Mouse (Mus musculus): ENCODE measurements around the gene Urm1. TPM values are rescaled to one million over a fixed set of nuclear protein-coding genes. Genes with fewer than 3 reads are reported as not detected.
"Not testable (repeated sequence)": the region's sequence is repeated elsewhere in the genome, so short reads cannot be mapped to it uniquely, and the experiment has no call there.

The Urm1 gene
- total and polyA plus RNA-seq, 2 experiments from 2014 or later: 30.7 to 66.9 TPM

DNA sequence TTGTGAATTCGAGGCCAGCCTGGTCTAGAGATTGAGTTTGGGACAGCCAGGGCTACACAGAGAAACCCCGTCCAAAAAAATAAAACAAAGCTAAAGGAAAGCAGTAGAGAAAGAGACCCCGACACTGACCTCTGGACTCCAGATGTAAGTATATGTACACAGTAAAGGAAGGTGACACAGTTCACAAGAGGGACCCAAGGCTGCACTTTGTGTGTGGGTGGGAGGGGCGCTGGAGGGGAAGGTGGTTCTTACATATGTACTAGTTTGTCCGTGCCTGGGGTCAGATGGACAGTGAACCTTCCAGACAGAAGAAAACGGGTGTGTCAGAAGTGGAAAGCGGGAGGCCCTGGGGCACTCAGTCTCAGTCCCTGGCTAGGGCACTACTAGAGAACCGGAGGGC lies 59.3 kb downstream of the Urm1 start:
- Histone ChIP-seq H3K27me3 (ENCODE audit: insufficient read depth, low read length) (no peaks in the 10 kb centered on the region), H3K9ac (replicated peaks; ENCODE audit: low read length, poor library complexity, severe bottlenecking) (no peak overlapping the region), H3K4me3 (ENCODE audit: low read depth, low read length) (no peak overlapping the region), H3K36me3 (ENCODE audit: insufficient read depth, low read length) (peaks cover 10% of the 10 kb centered on the region), H3K4me2 (ENCODE audit: low read depth, low read length, poor library complexity, severe bottlenecking) (no peak overlapping the region), H3K27ac (ENCODE audit: low read depth, low read length) (no peak overlapping the region), H3K9me3 (ENCODE audit: low read length) (no peaks in the 10 kb centered on the region), H3K4me1 (ENCODE audit: insufficient read depth, low read length) (no peaks in the 10 kb centered on the region)
- TF ChIP-seq CTCF (IDR thresholded peaks at IDR 0.05): no peak
- DNase-seq (ENCODE audit: low spot score) (no peak), ATAC-seq (ENCODE audit: low FRiP score) (no peak)
- WGBS: 88% methylated on average over 8 of the region's 8 CpGs

- Histone ChIP-seq H3K4me3 (ENCODE audit: low read depth, low read length) (no peak overlapping the region), H3K27ac (ENCODE audit: low read depth, low read length) (no peak overlapping the region), H3K4me2 (ENCODE audit: low read depth, low read length, poor library complexity, severe bottlenecking) (no peak overlapping the region), H3K9me3 (ENCODE audit: low read length) (no peaks in the 10 kb centered on the region), H3K9ac (replicated peaks; ENCODE audit: low read length, poor library complexity, severe bottlenecking) (no peak overlapping the region), H3K27me3 (ENCODE audit: insufficient read depth, low read length) (no peaks in the 10 kb centered on the region), H3K36me3 (ENCODE audit: insufficient read depth, low read length) (peaks cover 10% of the 10 kb centered on the region), H3K4me1 (ENCODE audit: insufficient read depth, low read length) (no peaks in the 10 kb centered on the region)
- no peak for TF ChIP-seq CTCF (IDR thresholded peaks at IDR 0.05)
- ATAC-seq (ENCODE audit: low FRiP score) (no peak), DNase-seq (ENCODE audit: low spot score) (no peak)
- WGBS: 85% methylated on average over 17 of the region's 17 CpGs
Measured at GRCm38 (mm10) chr2:29879964-29880830, 60.3 kb downstream of the Urm1 start.

GRCm38 (mm10) chr2:29886659-29887292 lies 66.9 kb downstream of the Urm1 start:
- ATAC-seq (ENCODE audit: low FRiP score); H3K4me2 ChIP-seq (ENCODE audit: low read depth, low read length, poor library complexity, severe bottlenecking); DNase-seq (ENCODE audit: low spot score); H3K4me1 ChIP-seq (ENCODE audit: insufficient read depth, low read length); H3K27ac ChIP-seq (ENCODE audit: low read depth, low read length); H3K27me3 ChIP-seq (ENCODE audit: insufficient read depth, low read length); H3K9ac ChIP-seq (replicated peaks; ENCODE audit: low read length, poor library complexity, severe bottlenecking); H3K9me3 ChIP-seq (ENCODE audit: low read length); H3K36me3 ChIP-seq (ENCODE audit: insufficient read depth, low read length); H3K4me3 ChIP-seq (ENCODE audit: low read depth, low read length): not testable (repeated sequence)
- 83% methylated on average over 9 of the region's 9 CpGs for WGBS

DNA sequence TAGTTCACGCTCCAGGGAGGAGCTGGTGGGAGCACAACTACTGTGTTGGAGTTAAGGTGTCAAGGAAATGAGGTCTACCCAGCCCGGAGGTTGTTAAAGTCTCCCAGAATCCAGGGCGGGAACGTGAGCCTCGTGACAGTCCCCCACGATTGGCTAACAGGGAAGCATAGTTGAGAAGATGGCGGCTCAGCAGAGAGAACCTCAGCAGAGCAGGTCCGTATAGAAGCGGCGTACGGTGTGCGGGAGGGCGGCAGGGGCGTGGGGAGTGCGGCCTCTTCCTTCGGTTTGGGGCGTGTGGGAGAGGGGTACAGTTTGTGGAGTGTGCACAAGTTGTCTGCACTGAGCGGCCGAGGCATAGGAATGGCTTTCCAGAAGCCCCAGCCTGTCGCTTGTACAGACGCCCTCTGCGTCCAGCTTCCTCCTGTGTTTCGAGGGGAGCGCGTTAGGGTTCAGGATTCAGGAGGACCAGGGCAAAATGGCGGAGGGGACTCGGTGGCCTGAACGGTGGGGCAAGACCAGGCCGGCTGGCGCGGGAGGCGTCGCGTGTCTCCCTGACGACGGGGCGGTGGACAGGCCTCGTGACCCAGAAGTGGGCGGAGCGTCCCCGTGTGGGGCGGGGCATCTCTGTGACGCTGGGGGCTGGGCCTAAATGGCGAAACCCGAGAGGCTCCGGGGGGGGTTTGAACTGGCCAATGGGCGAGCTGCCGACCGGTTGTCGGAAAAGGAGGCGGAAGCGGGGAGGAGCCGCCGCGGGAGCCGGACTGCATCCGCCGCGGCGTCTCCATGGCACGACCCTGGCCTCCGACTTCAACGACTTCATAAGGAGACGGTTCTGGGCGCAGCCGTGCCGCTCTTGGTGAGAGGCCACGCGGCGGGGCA lies 69.4 kb downstream of the Urm1 start, which contains the start of gene Odf2:
Gene Odf2 (plus strand): TSS at position 156 of the 879 bp plus-strand sequence.
- H3K36me3 ChIP-seq (ENCODE audit: insufficient read depth, low read length): peaks cover 19% of the 10 kb centered on the region
- peak within 1 kb of the TSS; percentile 91 for H3K27ac ChIP-seq (ENCODE audit: low read depth, low read length)
- ATAC-seq (ENCODE audit: low FRiP score): peak; percentile 92
- no peak; the same call in 1 of the 2 replicates for TF ChIP-seq CTCF (IDR thresholded peaks at IDR 0.05)
- peak within 1 kb of the TSS; percentile 99 for H3K4me3 ChIP-seq (ENCODE audit: low read depth, low read length)
- peaks cover 5% of the 10 kb centered on the region; the same call in 1 of the 2 replicates for H3K4me1 ChIP-seq (ENCODE audit: insufficient read depth, low read length)
- WGBS: 1% methylated on average over 54 of the region's 70 CpGs
- H3K9ac ChIP-seq (replicated peaks; ENCODE audit: low read length, poor library complexity, severe bottlenecking): peak within 1 kb of the TSS; percentile 98
- no peaks in the 10 kb centered on the region for H3K27me3 ChIP-seq (ENCODE audit: insufficient read depth, low read length)
- peak within 1 kb of the TSS; percentile 84 for H3K4me2 ChIP-seq (ENCODE audit: low read depth, low read length, poor library complexity, severe bottlenecking)
- H3K9me3 ChIP-seq (ENCODE audit: low read length): no peaks in the 10 kb centered on the region
- peak; percentile 99 for DNase-seq (ENCODE audit: low spot score)

- Histone ChIP-seq H3K4me2 (ENCODE audit: low read depth, low read length, poor library complexity, severe bottlenecking) (peak overlapping the region; percentile 84), H3K4me3 (ENCODE audit: low read depth, low read length) (peak overlapping the region; percentile 99), H3K9ac (replicated peaks; ENCODE audit: low read length, poor library complexity, severe bottlenecking) (peak overlapping the region; percentile 98), H3K9me3 (ENCODE audit: low read length) (no peaks in the 10 kb centered on the region), H3K36me3 (ENCODE audit: insufficient read depth, low read length) (peaks cover 25% of the 10 kb centered on the region), H3K27ac (ENCODE audit: low read depth, low read length) (peak overlapping the region; percentile 91), H3K4me1 (ENCODE audit: insufficient read depth, low read length) (peaks cover 5% of the 10 kb centered on the region; the same call in 1 of the 2 replicates), H3K27me3 (ENCODE audit: insufficient read depth, low read length) (no peaks in the 10 kb centered on the region)
- DNase-seq (ENCODE audit: low spot score): peak; percentile 86
- under 1% methylated on average over 59 of the region's 61 CpGs for WGBS
- ATAC-seq (ENCODE audit: low FRiP score): peak; percentile 84
- TF ChIP-seq CTCF (IDR thresholded peaks at IDR 0.05): peak; percentile 62
Measured at GRCm38 (mm10) chr2:29889991-29890833, 70.3 kb downstream of the Urm1 start.
